In the genomic region with DNA sequence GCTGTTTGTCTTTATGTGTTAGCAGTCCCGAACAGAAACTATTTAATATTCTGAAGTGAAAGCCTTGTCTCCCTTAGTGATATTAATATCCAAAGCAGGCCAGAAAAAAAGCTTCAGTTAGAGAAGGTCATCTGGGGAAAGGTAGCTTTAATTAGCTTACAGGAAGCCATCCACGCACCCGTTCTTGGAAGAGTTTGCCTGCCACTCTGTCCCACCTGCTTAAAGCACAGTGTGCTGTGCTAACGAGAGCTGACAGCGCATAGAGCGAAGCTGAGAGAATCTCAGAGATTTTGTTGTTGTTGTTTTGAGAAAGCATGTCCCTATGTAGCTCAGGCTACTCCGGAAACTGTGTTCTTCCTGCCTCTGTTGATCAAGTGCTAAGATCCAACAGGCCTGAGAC, we compare ENCODE assay signal across 18 mouse cellular contexts.
DNase-seq lines count a peak whose midpoint lies in the region; ATAC-seq and TF ChIP-seq lines count a peak whose summit lies in the region.
"Had no signal": no experiment of that assay in that cellular context is flagged by ENCODE, and none has a peak within 500 bp of the region (broad histone marks: within the 10 kb centered on the region; RNA-seq: fewer than 3 reads in every experiment).

No protein-coding gene starts in this region.

- no peak overlapping the region for H3K27ac ChIP-seq in forebrain, embryonic 16.5 days (ENCODE audit: low read length)
- H3K27ac ChIP-seq in forebrain, embryonic 15.5 days (replicated peaks), result no peak overlapping the region
- H3K27ac ChIP-seq in cerebellum, adult 2 months (ENCODE audit: insufficient read depth, low read length), result peak overlapping the region; percentile 23; the same call in 1 of the 2 replicates
- H3K27ac ChIP-seq: embryonic facial prominence, embryonic 15.5 days; heart, embryonic 15.5 days; limb, embryonic 10.5 days; liver, embryonic 15.5 days; stomach, postnatal 0 days had no signal

- H3K9me3 ChIP-seq in forebrain, embryonic 16.5 days (ENCODE audit: control insufficient read depth, low read length), result no peaks in the 10 kb centered on the region
- no peaks in the 10 kb centered on the region for H3K9me3 ChIP-seq in forebrain, embryonic 15.5 days
- H3K9me3 ChIP-seq: embryonic facial prominence, embryonic 15.5 days; heart, embryonic 15.5 days; limb, embryonic 10.5 days; liver, embryonic 15.5 days had no signal

- no peak overlapping the region for H3K4me3 ChIP-seq in forebrain, embryonic 16.5 days (replicated peaks; ENCODE audit: low read length)
- H3K4me3 ChIP-seq in forebrain, embryonic 15.5 days, result no peak overlapping the region
- H3K4me3 ChIP-seq in cerebellum, adult 2 months (replicated peaks; ENCODE audit: insufficient read depth, low read depth, low read length), result no peak overlapping the region
- H3K4me3 ChIP-seq: embryonic facial prominence, embryonic 15.5 days; heart, embryonic 15.5 days; limb, embryonic 10.5 days; liver, embryonic 15.5 days had no signal

- TF ChIP-seq POLR2A in cerebellum, adult 2 months (IDR thresholded peaks at IDR 0.05; ENCODE audit: borderline replicate concordance, insufficient read depth, low read length), result no peak

- no peak overlapping the region for H3K4me2 ChIP-seq in forebrain, embryonic 16.5 days (ENCODE audit: low read length)
- H3K4me2 ChIP-seq in forebrain, embryonic 15.5 days (replicated peaks), result no peak overlapping the region
- H3K4me2 ChIP-seq: embryonic facial prominence, embryonic 15.5 days; heart, embryonic 15.5 days; liver, embryonic 15.5 days had no signal

- no peaks in the 10 kb centered on the region for H3K36me3 ChIP-seq in forebrain, embryonic 16.5 days (ENCODE audit: control insufficient read depth, insufficient read depth)
- H3K36me3 ChIP-seq in forebrain, embryonic 15.5 days, result no peaks in the 10 kb centered on the region
- H3K36me3 ChIP-seq: embryonic facial prominence, embryonic 15.5 days; G1E; heart, embryonic 15.5 days; limb, embryonic 10.5 days; liver, embryonic 15.5 days had no signal

- no peak overlapping the region for H3K9ac ChIP-seq in forebrain, embryonic 16.5 days (replicated peaks; ENCODE audit: low read depth, low read length)
- H3K9ac ChIP-seq in forebrain, embryonic 15.5 days (replicated peaks), result no peak overlapping the region
- H3K9ac ChIP-seq: embryonic facial prominence, embryonic 15.5 days; heart, embryonic 15.5 days; liver, embryonic 15.5 days had no signal

- 46% methylated on average over 7 of the region's 7 CpGs for WGBS in forebrain, embryonic 16.5 days
- WGBS in forebrain, embryonic 15.5 days, result 44% methylated on average over 7 of the region's 7 CpGs
- WGBS in cerebellum, adult 2 months, result 10% methylated on average over 7 of the region's 7 CpGs

- TF ChIP-seq CTCF in cerebellum, adult 2 months (IDR thresholded peaks at IDR 0.05; ENCODE audit: borderline replicate concordance, insufficient read depth, low read depth, low read length), result no peak

- no peaks in the 10 kb centered on the region; the same call in 1 of the 2 replicates for H3K4me1 ChIP-seq in forebrain, embryonic 16.5 days (replicated peaks; ENCODE audit: control insufficient read depth, insufficient read depth, low read length)
- 0 out of 2 replicates have a peak, but pooled peaks cover 3% of the 10 kb centered on the region for H3K4me1 ChIP-seq in forebrain, embryonic 15.5 days
- H3K4me1 ChIP-seq in cerebellum, adult 2 months (ENCODE audit: control insufficient read depth, insufficient read depth, low read length), result peaks cover 10% of the 10 kb centered on the region
- H3K4me1 ChIP-seq: embryonic facial prominence, embryonic 15.5 days; heart, embryonic 15.5 days; liver, embryonic 15.5 days had no signal

- DNase-seq in left cerebral cortex, postnatal 14 days (ENCODE audit: low spot score in 2 of 2), result peak; percentile 14 to 18
- no peak for DNase-seq in left cerebral cortex, adult 9 months (ENCODE audit: low spot score in 2 of 2)
- peak; percentile 15 to 33 for DNase-seq in cerebellum, adult 2 months
- DNase-seq in heart, adult 9 months (ENCODE audit: low spot score in 2 of 2), result peak; percentile 10 to 17
- no peak for DNase-seq in kidney, adult 8-10 months
- no peak for DNase-seq in yolk sac, embryonic 10.5 days (ENCODE audit: low spot score)
- DNase-seq: adrenal gland, postnatal 25 days; kidney, adult 11 months; lung, postnatal 4 days; spleen, adult 18-20 months had no signal

- peak; percentile 52; the same call in 1 of the 2 replicates for ATAC-seq in forebrain, embryonic 16.5 days
- no peak for ATAC-seq in forebrain, embryonic 15.5 days (replicated peaks)

- H3K27me3 ChIP-seq in forebrain, embryonic 16.5 days (replicated peaks; ENCODE audit: control insufficient read depth, insufficient read depth, low read length), result no peaks in the 10 kb centered on the region
- H3K27me3 ChIP-seq in forebrain, embryonic 15.5 days, result no peaks in the 10 kb centered on the region
- H3K27me3 ChIP-seq in cerebellum, adult 2 months (ENCODE audit: control insufficient read depth, insufficient read depth, low read length), result no peaks in the 10 kb centered on the region
- H3K27me3 ChIP-seq: embryonic facial prominence, embryonic 15.5 days; heart, embryonic 15.5 days; liver, embryonic 15.5 days had no signal

- intact Hi-C loops in left cerebral cortex, postnatal 14 days (cut with DNase I), result no loop called here

Comparison
In these comparisons a context has a peak if more than half of its experiments do, and no peak if none do; other contexts are left out.
1. DNase-seq: peak in left cerebral cortex, postnatal 14 days (2 of 2), cerebellum, adult 2 months (2 of 2) and heart, adult 9 months (2 of 2); none in left cerebral cortex, adult 9 months (0 of 2), kidney, adult 8-10 months (0 of 2) and yolk sac, embryonic 10.5 days (single experiment).